ENCODE assay signal across 8 mouse cellular contexts in the genomic region with DNA sequence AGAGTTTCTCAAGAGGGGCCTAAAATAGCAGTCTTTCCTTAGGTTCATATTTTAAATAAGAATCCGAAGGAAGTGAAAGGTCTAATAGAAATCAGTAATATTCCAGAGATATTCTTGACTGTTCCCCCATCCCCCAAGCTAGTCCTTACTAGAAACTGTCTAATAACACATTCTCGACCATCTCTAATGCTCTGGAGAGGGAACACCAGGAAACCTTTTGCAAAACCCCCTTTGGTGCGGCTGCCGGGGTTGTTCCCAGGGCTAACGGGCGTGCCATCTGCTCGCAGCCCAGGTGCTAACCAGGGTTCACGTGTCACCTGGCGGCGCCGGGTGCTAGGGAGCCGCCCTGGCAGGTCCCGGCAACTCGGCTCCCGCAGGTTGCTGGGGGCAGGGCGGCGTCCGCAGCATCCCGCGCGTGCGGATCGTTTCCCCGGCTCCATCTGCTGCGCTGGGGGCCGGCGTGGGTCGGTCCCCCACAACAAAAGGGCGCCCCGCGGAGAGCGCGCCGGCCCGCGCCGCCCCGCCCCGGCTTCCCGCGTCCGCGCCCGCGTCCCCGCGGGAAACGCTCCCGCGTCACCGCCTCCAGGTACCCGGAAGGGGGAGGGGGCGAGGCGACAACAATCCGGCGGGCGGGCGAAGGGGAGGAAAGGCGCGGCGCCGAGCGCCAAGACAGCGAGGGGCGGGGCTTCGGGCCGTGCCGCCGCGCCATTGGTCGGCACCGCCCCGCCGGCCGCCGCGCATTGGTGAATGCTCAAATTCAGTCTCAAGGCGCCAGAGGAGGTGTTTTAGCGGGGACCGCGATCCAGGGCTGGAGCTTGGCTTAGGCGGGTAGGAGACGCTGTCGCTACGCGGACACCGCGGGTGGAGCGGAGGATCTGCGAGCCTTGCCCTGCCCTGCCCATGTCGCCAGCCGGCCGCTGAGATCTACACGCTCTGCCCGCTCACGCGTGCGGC. TPM values are rescaled to one million over a fixed set of nuclear protein-coding genes. Genes with fewer than 3 reads are reported as not detected.
DNase-seq lines count a peak whose midpoint lies in the region; ATAC-seq lines count a peak whose summit lies in the region.

A gene (plus strand): TSS at position 754 of the 954 bp plus-strand sequence.

- peak; percentile 98 for ATAC-seq in erythroid progenitor cell, adult 5-6 weeks (replicated peaks; ENCODE audit: low FRiP score, poor library complexity, severe bottlenecking)
- ATAC-seq in heart, embryonic 14.5 days (ENCODE audit: insufficient number of reproducible peaks, insufficient read depth, low FRiP score, low read depth), result peak; percentile 95
- peak; percentile 99 for ATAC-seq in liver, embryonic 15.5 days (ENCODE audit: insufficient read depth)
- peak; percentile 98 for ATAC-seq in neural tube, embryonic 12.5 days (ENCODE audit: low FRiP score, low read depth)

- peaks cover 25% of the 10 kb centered on the region for H3K36me3 ChIP-seq in heart, embryonic 14.5 days (ENCODE audit: control insufficient read depth, insufficient read depth, low read length)
- peaks cover 31% of the 10 kb centered on the region for H3K36me3 ChIP-seq in liver, embryonic 15.5 days (replicated peaks)
- H3K36me3 ChIP-seq in neural tube, embryonic 12.5 days, result peaks cover 16% of the 10 kb centered on the region; the same call in 1 of the 2 replicates

- peak within 1 kb of the TSS; percentile 90 for H3K4me2 ChIP-seq in heart, embryonic 14.5 days (ENCODE audit: low read length)
- peak within 1 kb of the TSS; percentile 99 for H3K4me2 ChIP-seq in liver, embryonic 15.5 days
- H3K4me2 ChIP-seq in neural tube, embryonic 12.5 days (replicated peaks), result peak within 1 kb of the TSS; percentile 91

- peaks cover 4 to 7% of the 10 kb centered on the region in 2 experiments; a peak in 2 of 4 replicates for H3K4me1 ChIP-seq in heart, embryonic 14.5 days (ENCODE audit: control insufficient read depth in 2 of 2, insufficient read depth in 2 of 2, low read length in 2 of 2)
- H3K4me1 ChIP-seq in liver, embryonic 15.5 days (replicated peaks), result peaks cover 24% of the 10 kb centered on the region
- peaks cover 10% of the 10 kb centered on the region for H3K4me1 ChIP-seq in neural tube, embryonic 12.5 days

- no peaks in the 10 kb centered on the region for H3K27me3 ChIP-seq in heart, embryonic 14.5 days (ENCODE audit: control insufficient read depth, insufficient read depth, low read length)
- peaks cover 27% of the 10 kb centered on the region for H3K27me3 ChIP-seq in liver, embryonic 15.5 days
- H3K27me3 ChIP-seq in neural tube, embryonic 12.5 days (replicated peaks), result no peaks in the 10 kb centered on the region

- peak within 1 kb of the TSS; percentile 88 for H3K9ac ChIP-seq in heart, embryonic 14.5 days (ENCODE audit: low read length)
- peak within 1 kb of the TSS; percentile 88 for H3K9ac ChIP-seq in liver, embryonic 15.5 days
- peak within 1 kb of the TSS; percentile 71 for H3K9ac ChIP-seq in neural tube, embryonic 12.5 days

- WGBS in heart, embryonic 14.5 days, result under 1% methylated on average over 90 of the region's 98 CpGs
- under 1% methylated on average over 98 of the region's 98 CpGs for WGBS in liver, embryonic 15.5 days (ENCODE audit: insufficient replicate concordance)
- under 1% methylated on average over 98 of the region's 98 CpGs for WGBS in neural tube, embryonic 12.5 days

- peak within 1 kb of the TSS; percentile 87 to 98 for H3K4me3 ChIP-seq in heart, embryonic 14.5 days (ENCODE audit: control insufficient read depth in 1 of 2, insufficient read depth in 1 of 2, low read depth in 1 of 2, low read length in 2 of 2)
- H3K4me3 ChIP-seq in liver, embryonic 15.5 days (replicated peaks), result peak within 1 kb of the TSS; percentile 93
- peak within 1 kb of the TSS; percentile 69 for H3K4me3 ChIP-seq in neural tube, embryonic 12.5 days

- peak; percentile 95 for DNase-seq in CD4-positive, CD25-positive, alpha-beta regulatory T cell, adult 2 months (ENCODE audit: low read depth, low spot score)
- peak; percentile 82 for DNase-seq in brain, embryonic 18.5 days (ENCODE audit: low read depth, low spot score)
- peak; percentile 95 for DNase-seq in kidney, postnatal 14 days
- DNase-seq in telencephalon, adult 2 months (ENCODE audit: low read depth, low spot score), result peak; percentile 50

- no peaks in the 10 kb centered on the region for H3K9me3 ChIP-seq in heart, embryonic 14.5 days (ENCODE audit: control insufficient read depth, low read length)
- H3K9me3 ChIP-seq in liver, embryonic 15.5 days (replicated peaks), result no peaks in the 10 kb centered on the region
- H3K9me3 ChIP-seq in neural tube, embryonic 12.5 days, result no peaks in the 10 kb centered on the region

- H3K27ac ChIP-seq in heart, embryonic 14.5 days (replicated peaks in 1 of 2; ENCODE audit: control insufficient read depth in 1 of 2, insufficient read depth in 1 of 2, low read depth in 2 of 2, low read length in 2 of 2), result peak within 1 kb of the TSS; percentile 69 to 75
- peak within 1 kb of the TSS; percentile 77 for H3K27ac ChIP-seq in liver, embryonic 15.5 days (replicated peaks)
- H3K27ac ChIP-seq in neural tube, embryonic 12.5 days, result 0 out of 2 replicates have a peak within 1 kb of the TSS, but pooled peaks have one; percentile 32

RNA-seq across cellular contexts. Expression of the gene that starts here (rescaled TPM):
- total RNA-seq in erythroid progenitor cell, adult 5-6 weeks (2015; ENCODE audit: low replicate concordance), result 48.7 and 73.8 TPM in 2 replicates
- 42.1 and 47.7 TPM in 2 replicates for total RNA-seq in erythroid progenitor cell, adult 5-6 weeks (2017; ENCODE audit: low replicate concordance)
- polyA plus RNA-seq in heart, embryonic 14.5 days (2014; fragmentation: Nextera tagmentation; extraction: Ambion mirVana), result 14.8 and 15.0 TPM in 2 replicates
- polyA plus RNA-seq in liver, embryonic 15.5 days (2015; fragmentation: Nextera tagmentation; extraction: Ambion mirVana), result 8.3 and 9.4 TPM in 2 replicates
- polyA plus RNA-seq in neural tube, embryonic 12.5 days (2016; fragmentation: Nextera tagmentation; extraction: Ambion mirVana), result 19.5 and 21.0 TPM in 2 replicates

Comparison
In these comparisons a context has a peak if more than half of its experiments do, and no peak if none do; other contexts are left out.
1. Peak in every context shown above with its lines: DNase-seq, ATAC-seq, H3K4me3 ChIP-seq and H3K27ac ChIP-seq.